Comparison of ENCODE assay signal across 23 mouse cellular contexts in the genomic region with DNA sequence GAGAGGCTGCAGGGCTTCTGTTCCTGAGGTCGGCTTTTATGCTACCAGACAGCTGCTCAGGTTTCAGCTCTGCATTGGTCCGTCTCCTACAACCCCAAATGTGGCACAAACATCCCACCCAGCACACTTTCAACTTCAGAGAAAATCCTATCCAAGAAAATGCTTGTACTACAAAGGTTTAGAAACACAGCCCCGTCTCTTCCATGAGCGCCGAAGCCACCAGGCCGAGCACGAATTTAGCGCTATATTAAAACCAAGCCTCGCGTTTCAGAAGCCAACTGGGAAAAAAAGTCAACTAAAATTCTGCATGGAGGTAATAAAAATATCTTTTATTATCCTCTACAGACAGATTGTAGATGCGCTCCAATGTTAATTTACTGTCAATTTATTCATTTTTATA.
DNase-seq lines count a peak whose midpoint lies in the region; ATAC-seq and TF ChIP-seq lines count a peak whose summit lies in the region.
"Had no signal": no experiment of that assay in that cellular context is flagged by ENCODE, and none has a peak within 500 bp of the region (broad histone marks: within the 10 kb centered on the region; RNA-seq: fewer than 3 reads in every experiment).

No protein-coding gene starts in this region.

- no peak overlapping the region for H3K4me3 ChIP-seq in forebrain, embryonic 15.5 days
- no peak overlapping the region for H3K4me3 ChIP-seq in forebrain, embryonic 11.5 days (ENCODE audit: low read depth, low read length)
- H3K4me3 ChIP-seq in hindbrain, postnatal 0 days (ENCODE audit: low read length), result no peak overlapping the region
- no peak overlapping the region for H3K4me3 ChIP-seq in hindbrain, embryonic 14.5 days (replicated peaks; ENCODE audit: low read length)
- H3K4me3 ChIP-seq in midbrain, postnatal 0 days (ENCODE audit: low read depth, low read length), result no peak overlapping the region
- H3K4me3 ChIP-seq in midbrain, embryonic 10.5 days, result no peak overlapping the region
- H3K4me3 ChIP-seq: heart, embryonic 12.5 days; hindbrain, embryonic 10.5 days; liver, embryonic 13.5 days; midbrain, embryonic 12.5 days; stomach, embryonic 15.5 days had no signal

- no peak for TF ChIP-seq CTCF in hindbrain, postnatal 0 days (IDR thresholded peaks at IDR 0.05; ENCODE audit: low read depth)
- no peak for TF ChIP-seq CTCF in midbrain, postnatal 0 days (IDR thresholded peaks at IDR 0.05)

- no peaks in the 10 kb centered on the region for H3K4me1 ChIP-seq in forebrain, embryonic 15.5 days
- no peaks in the 10 kb centered on the region for H3K4me1 ChIP-seq in forebrain, embryonic 11.5 days (replicated peaks; ENCODE audit: control insufficient read depth, insufficient read depth, low read length)
- no peaks in the 10 kb centered on the region for H3K4me1 ChIP-seq in hindbrain, postnatal 0 days (ENCODE audit: insufficient read depth, low read length)
- no peaks in the 10 kb centered on the region for H3K4me1 ChIP-seq in hindbrain, embryonic 14.5 days (replicated peaks; ENCODE audit: control insufficient read depth, insufficient read depth, low read length)
- H3K4me1 ChIP-seq in midbrain, postnatal 0 days (ENCODE audit: insufficient read depth, low read length), result no peaks in the 10 kb centered on the region
- H3K4me1 ChIP-seq in midbrain, embryonic 10.5 days, result no peaks in the 10 kb centered on the region
- H3K4me1 ChIP-seq: heart, embryonic 12.5 days; hindbrain, embryonic 10.5 days; liver, embryonic 13.5 days; midbrain, embryonic 12.5 days; stomach, embryonic 15.5 days had no signal

- no peaks in the 10 kb centered on the region for H3K36me3 ChIP-seq in forebrain, embryonic 15.5 days
- H3K36me3 ChIP-seq in forebrain, embryonic 11.5 days (ENCODE audit: control insufficient read depth, insufficient read depth, low read length), result no peaks in the 10 kb centered on the region
- no peaks in the 10 kb centered on the region for H3K36me3 ChIP-seq in hindbrain, postnatal 0 days (ENCODE audit: insufficient read depth, low read length)
- no peaks in the 10 kb centered on the region for H3K36me3 ChIP-seq in hindbrain, embryonic 14.5 days (replicated peaks; ENCODE audit: control insufficient read depth, insufficient read depth)
- no peaks in the 10 kb centered on the region for H3K36me3 ChIP-seq in midbrain, postnatal 0 days (ENCODE audit: insufficient read depth, low read length)
- H3K36me3 ChIP-seq in midbrain, embryonic 10.5 days, result no peaks in the 10 kb centered on the region
- H3K36me3 ChIP-seq: heart, embryonic 12.5 days; hindbrain, embryonic 10.5 days; liver, embryonic 13.5 days; midbrain, embryonic 12.5 days; stomach, embryonic 15.5 days had no signal

- ATAC-seq in forebrain, embryonic 15.5 days (replicated peaks), result no peak
- ATAC-seq in forebrain, embryonic 11.5 days (replicated peaks; ENCODE audit: low FRiP score), result no peak
- no peak for ATAC-seq in hindbrain, postnatal 0 days
- ATAC-seq in hindbrain, embryonic 14.5 days (ENCODE audit: low FRiP score), result no peak
- ATAC-seq in midbrain, postnatal 0 days (ENCODE audit: low FRiP score), result no peak
- ATAC-seq: intestine, postnatal 0 days had no signal

- no peak overlapping the region for H3K9ac ChIP-seq in forebrain, embryonic 15.5 days (replicated peaks)
- no peak overlapping the region for H3K9ac ChIP-seq in forebrain, embryonic 11.5 days (ENCODE audit: low read length)
- no peak overlapping the region for H3K9ac ChIP-seq in hindbrain, postnatal 0 days (replicated peaks; ENCODE audit: low read length)
- H3K9ac ChIP-seq in hindbrain, embryonic 14.5 days, result no peak overlapping the region
- H3K9ac ChIP-seq in midbrain, postnatal 0 days (replicated peaks; ENCODE audit: low read length, poor library complexity, severe bottlenecking), result no peak overlapping the region
- H3K9ac ChIP-seq: heart, embryonic 12.5 days; liver, embryonic 13.5 days; midbrain, embryonic 12.5 days; stomach, embryonic 15.5 days had no signal

- H3K27me3 ChIP-seq in forebrain, embryonic 15.5 days, result no peaks in the 10 kb centered on the region
- no peaks in the 10 kb centered on the region for H3K27me3 ChIP-seq in forebrain, embryonic 11.5 days (ENCODE audit: control insufficient read depth, insufficient read depth, low read length)
- no peaks in the 10 kb centered on the region for H3K27me3 ChIP-seq in hindbrain, postnatal 0 days (ENCODE audit: insufficient read depth, low read length)
- no peaks in the 10 kb centered on the region for H3K27me3 ChIP-seq in hindbrain, embryonic 14.5 days (ENCODE audit: control insufficient read depth, insufficient read depth, low read length)
- H3K27me3 ChIP-seq in midbrain, postnatal 0 days (ENCODE audit: insufficient read depth, low read length), result no peaks in the 10 kb centered on the region
- no peaks in the 10 kb centered on the region for H3K27me3 ChIP-seq in midbrain, embryonic 10.5 days (ENCODE audit: low read depth, poor library complexity, severe bottlenecking)
- H3K27me3 ChIP-seq: heart, embryonic 12.5 days; liver, embryonic 13.5 days; midbrain, embryonic 12.5 days; stomach, embryonic 15.5 days had no signal

- 82% methylated on average over 11 of the region's 11 CpGs for WGBS in forebrain, embryonic 15.5 days
- WGBS in forebrain, embryonic 11.5 days, result 94% methylated on average over 11 of the region's 11 CpGs
- WGBS in hindbrain, postnatal 0 days, result 86% methylated on average over 11 of the region's 11 CpGs
- WGBS in hindbrain, embryonic 14.5 days, result 91% methylated on average over 11 of the region's 11 CpGs
- WGBS in midbrain, postnatal 0 days, result 84% methylated on average over 11 of the region's 11 CpGs
- 95% methylated on average over 11 of the region's 11 CpGs for WGBS in midbrain, embryonic 10.5 days

- no peaks in the 10 kb centered on the region; the same call in 1 of the 2 replicates for H3K9me3 ChIP-seq in forebrain, embryonic 15.5 days
- no peaks in the 10 kb centered on the region for H3K9me3 ChIP-seq in forebrain, embryonic 11.5 days (ENCODE audit: control insufficient read depth, low read length)
- peaks cover 5% of the 10 kb centered on the region for H3K9me3 ChIP-seq in hindbrain, postnatal 0 days (ENCODE audit: low read length)
- H3K9me3 ChIP-seq in hindbrain, embryonic 14.5 days (ENCODE audit: control insufficient read depth, low read length), result 0 out of 2 replicates have a peak, but pooled peaks cover 13% of the 10 kb centered on the region
- peaks cover 4% of the 10 kb centered on the region; the same call in 1 of the 2 replicates for H3K9me3 ChIP-seq in midbrain, postnatal 0 days (ENCODE audit: low read length)
- H3K9me3 ChIP-seq in midbrain, embryonic 10.5 days (replicated peaks), result peaks cover 7% of the 10 kb centered on the region; the same call in 1 of the 2 replicates
- H3K9me3 ChIP-seq: stomach, embryonic 15.5 days had no signal

- H3K4me2 ChIP-seq in forebrain, embryonic 15.5 days (replicated peaks), result no peak overlapping the region
- H3K4me2 ChIP-seq in forebrain, embryonic 11.5 days (ENCODE audit: low read depth, low read length, severe bottlenecking), result no peak overlapping the region
- H3K4me2 ChIP-seq in hindbrain, postnatal 0 days (ENCODE audit: low read depth, low read length), result no peak overlapping the region
- no peak overlapping the region for H3K4me2 ChIP-seq in hindbrain, embryonic 14.5 days (replicated peaks)
- H3K4me2 ChIP-seq in midbrain, postnatal 0 days (ENCODE audit: low read depth, low read length, poor library complexity, severe bottlenecking), result no peak overlapping the region
- H3K4me2 ChIP-seq: heart, embryonic 12.5 days; liver, embryonic 13.5 days; midbrain, embryonic 12.5 days; stomach, embryonic 15.5 days had no signal

- H3K27ac ChIP-seq in forebrain, embryonic 15.5 days (replicated peaks), result peak overlapping the region; percentile 83
- no peak overlapping the region for H3K27ac ChIP-seq in forebrain, embryonic 11.5 days (ENCODE audit: low read depth, low read length)
- no peak overlapping the region for H3K27ac ChIP-seq in hindbrain, postnatal 0 days
- H3K27ac ChIP-seq in hindbrain, embryonic 14.5 days, result no peak overlapping the region
- H3K27ac ChIP-seq in midbrain, postnatal 0 days (ENCODE audit: low read depth, low read length), result 0 out of 2 replicates have a peak overlapping the region, but pooled peaks have one; percentile 1
- H3K27ac ChIP-seq in midbrain, embryonic 10.5 days (replicated peaks), result no peak overlapping the region
- H3K27ac ChIP-seq: hindbrain, embryonic 10.5 days; liver, embryonic 13.5 days; midbrain, embryonic 12.5 days; stomach, embryonic 15.5 days had no signal

- DNase-seq in forebrain, embryonic 11.5 days (ENCODE audit: low spot score), result no peak
- DNase-seq in hindbrain, postnatal 0 days (ENCODE audit: low spot score), result peak; percentile 9
- no peak for DNase-seq in hindbrain, embryonic 14.5 days (ENCODE audit: low spot score)
- no peak for DNase-seq in midbrain, postnatal 0 days (ENCODE audit: low spot score)
- DNase-seq in midbrain, embryonic 10.5 days (ENCODE audit: low spot score), result no peak
- DNase-seq in brain, embryonic 18.5 days (ENCODE audit: low read depth, low spot score), result peak; percentile 26
- DNase-seq: adrenal gland, postnatal 14 days; cerebellum, adult 11 months; cerebellum, adult 9-11 months; gastrocnemius, postnatal 10 days; heart, postnatal 10 days; kidney, postnatal 25 days; liver, embryonic 13.5 days; lung, adult 2 months; lung, postnatal 14 days; thymus, adult 2 months; thymus, postnatal 4 days had no signal

Comparison
In these comparisons a context has a peak if more than half of its experiments do, and no peak if none do; other contexts are left out.
1. H3K27ac ChIP-seq: peak in forebrain, embryonic 15.5 days (single experiment) and midbrain, postnatal 0 days (single experiment); none in forebrain, embryonic 11.5 days (single experiment), hindbrain, postnatal 0 days (single experiment), hindbrain, embryonic 14.5 days (single experiment) and midbrain, embryonic 10.5 days (single experiment).
2. DNase-seq: peak in hindbrain, postnatal 0 days (single experiment) and brain, embryonic 18.5 days (single experiment); none in forebrain, embryonic 11.5 days (single experiment), hindbrain, embryonic 14.5 days (single experiment), midbrain, postnatal 0 days (single experiment) and midbrain, embryonic 10.5 days (single experiment).